Mouse (Mus musculus) retina, postnatal 7 days (tissue): ENCODE results near the gene Casc3.

Source experiments
- DNase-seq: peaks from one replicate; pipeline ENCODE4 v3.0.0-alpha.2; 2012; ENCODE audit warnings: low read depth, low spot score

Gene Casc3

DNA sequence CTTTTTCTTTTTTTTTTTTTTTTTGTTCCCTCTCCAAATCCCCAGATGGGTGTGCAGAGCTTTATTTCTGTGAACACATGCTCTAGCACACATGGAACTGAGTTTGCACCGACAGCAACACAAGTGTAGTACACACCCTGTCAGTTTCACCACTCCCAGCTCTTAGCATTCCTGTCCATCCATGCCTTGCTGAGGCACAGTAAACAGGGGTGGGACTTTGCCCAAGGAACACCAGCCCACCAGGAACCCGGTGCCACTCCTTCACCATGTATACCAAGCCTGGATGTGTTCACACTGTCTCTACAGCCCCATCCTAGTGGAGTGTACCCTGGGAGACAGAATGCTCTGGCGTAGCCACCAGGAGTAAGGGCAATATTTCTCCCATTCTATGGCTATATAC, 31.0 kb downstream of the Casc3 start:
- DNase-seq, result no peak

DNA sequence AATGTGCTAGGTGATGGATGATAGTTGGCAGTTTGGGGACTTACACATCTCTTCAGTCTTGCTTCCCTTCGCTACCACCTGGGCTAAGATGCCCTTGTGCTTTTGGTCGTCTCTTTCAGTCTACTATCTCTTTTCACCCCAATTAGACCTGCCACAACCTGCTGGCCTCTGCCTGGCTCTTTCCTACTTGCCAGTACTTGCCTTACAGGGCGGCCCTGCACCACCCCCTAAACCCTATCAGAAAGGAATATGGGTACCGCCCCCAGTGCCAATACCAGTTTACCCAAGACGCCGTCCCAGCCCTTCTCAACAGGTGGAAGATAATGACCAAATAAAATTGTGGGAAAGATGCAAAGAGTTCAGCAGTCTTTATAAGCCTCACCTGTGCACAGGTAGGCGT, 31.4 kb downstream of the Casc3 start:
- no peak for DNase-seq

DNA sequence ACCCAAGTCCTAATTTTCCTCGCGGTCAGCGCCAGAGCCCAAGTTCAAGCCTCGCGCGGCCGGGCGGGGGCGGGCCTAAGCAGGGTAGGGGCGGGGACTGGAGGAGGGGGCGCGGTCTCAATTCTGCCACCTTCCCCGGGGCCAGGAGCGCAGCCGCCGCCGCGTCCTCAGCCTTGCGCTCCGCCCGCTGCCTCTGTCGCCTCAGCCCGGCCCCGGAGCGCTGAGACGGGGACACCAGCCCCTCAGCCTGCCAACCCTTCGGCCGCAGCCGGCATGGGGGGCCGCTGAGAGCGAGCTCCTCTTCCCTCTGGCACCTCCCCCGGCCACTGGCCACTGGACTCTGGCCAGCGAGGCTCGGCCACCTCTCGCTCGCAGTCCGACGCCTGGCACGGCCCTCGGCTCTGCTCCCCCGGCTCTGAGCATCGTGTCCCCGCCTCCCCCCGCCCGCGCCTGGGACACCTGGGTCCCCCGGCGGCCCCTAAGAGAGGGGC, 32.0 kb downstream of the Casc3 start, which contains the start of gene Rapgefl1:
TSS of gene Rapgefl1 (plus strand) at position 135 of the 491 bp plus-strand sequence.
- peak; percentile 55 for DNase-seq

DNA sequence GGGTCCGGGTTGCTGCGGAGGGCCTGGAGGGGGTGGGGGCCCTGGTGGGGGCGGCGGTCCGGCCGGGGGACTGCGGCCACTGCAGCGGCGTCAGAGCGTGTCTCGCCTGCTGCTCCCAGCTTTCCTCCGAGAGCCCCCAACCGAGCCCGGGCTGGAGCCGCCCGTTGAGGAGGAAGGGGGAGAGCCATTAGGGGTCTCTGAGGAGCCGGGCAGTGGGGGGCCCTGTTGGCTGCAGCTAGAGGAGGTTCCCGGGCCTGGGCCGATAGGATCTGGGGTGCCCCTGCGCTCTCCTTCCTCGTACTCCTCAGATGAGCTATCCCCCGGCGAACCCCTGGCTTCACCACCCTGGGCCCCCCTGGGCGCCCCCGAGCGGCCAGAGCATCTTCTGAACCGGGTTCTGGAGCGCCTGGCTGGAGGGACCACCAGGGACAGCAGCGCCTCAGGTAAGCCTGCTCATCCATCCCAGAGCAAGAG, 32.6 kb downstream of the Casc3 start:
- no peak for DNase-seq

GRCm38 (mm10) chr11:98837917-98838316, 33.2 kb downstream of the Casc3 start:
- no peak for DNase-seq

GRCm38 (mm10) chr11:98838512-98838911, 33.8 kb downstream of the Casc3 start:
- no peak for DNase-seq

- DNase-seq, result no peak
Observed at GRCm38 (mm10) chr11:98839402-98839801, 34.7 kb downstream of the Casc3 start.

GRCm38 (mm10) chr11:98839897-98840296, 35.2 kb downstream of the Casc3 start:
- DNase-seq, result no peak

GRCm38 (mm10) chr11:98846016-98846415, 41.3 kb downstream of the Casc3 start:
- no peak for DNase-seq

GRCm38 (mm10) chr11:98846865-98847604, 42.3 kb downstream of the Casc3 start:
- no peak for DNase-seq

DNA sequence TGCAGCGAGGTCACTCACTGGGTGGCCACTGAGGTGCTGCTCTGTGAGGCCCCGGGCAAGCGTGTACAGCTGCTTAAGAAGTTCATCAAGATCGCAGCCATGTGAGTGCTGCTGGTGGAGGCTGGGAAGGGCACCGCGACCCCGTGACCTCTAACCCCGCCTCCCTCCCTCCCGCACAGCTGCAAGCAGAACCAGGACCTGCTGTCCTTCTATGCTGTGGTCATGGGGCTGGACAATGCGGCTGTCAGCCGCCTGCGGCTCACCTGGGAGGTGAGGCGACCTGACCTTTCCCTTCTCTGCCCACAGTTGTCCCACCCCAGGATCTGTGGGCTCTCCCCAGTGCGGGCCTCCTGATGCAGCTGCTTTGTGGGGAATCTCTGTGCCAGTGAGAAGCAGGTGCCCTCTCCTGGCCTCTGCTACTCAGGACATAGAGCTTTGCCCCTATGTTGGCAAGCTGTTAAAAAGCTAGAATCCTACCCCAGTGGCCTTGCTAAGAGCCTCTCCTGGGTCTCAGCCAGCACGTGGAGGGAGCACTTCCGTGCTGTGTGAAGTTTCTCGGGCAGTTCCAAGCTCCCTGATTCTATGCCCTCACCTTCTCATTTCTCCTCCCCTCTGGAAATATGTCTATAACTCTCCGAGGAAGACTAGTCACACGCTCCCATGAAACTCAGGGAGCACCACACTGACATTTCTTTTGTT, 44.6 kb downstream of the Casc3 start:
- DNase-seq, result no peak

GRCm38 (mm10) chr11:98850100-98851093, 45.7 kb downstream of the Casc3 start:
- DNase-seq, result peak; percentile 43

DNA sequence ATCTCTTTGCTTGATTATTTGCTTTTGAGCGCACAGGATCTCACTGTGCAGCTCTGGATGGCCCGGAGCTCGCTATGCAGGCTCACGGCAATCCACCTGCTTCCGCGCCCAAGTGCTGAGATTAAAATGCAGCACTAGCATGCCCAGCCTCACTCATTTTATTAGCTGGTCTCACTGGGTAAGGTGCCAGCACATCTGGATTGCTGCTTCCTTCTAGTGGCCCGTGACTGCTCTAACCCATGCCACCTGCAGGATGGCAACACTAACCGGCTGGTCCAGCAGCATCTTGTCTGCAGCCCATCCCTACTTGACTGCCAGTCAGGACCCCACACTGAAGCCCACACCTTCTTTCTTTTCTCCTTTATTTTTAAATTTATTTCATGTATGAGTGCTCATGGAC, 49.4 kb downstream of the Casc3 start:
- DNase-seq, result no peak

DNA sequence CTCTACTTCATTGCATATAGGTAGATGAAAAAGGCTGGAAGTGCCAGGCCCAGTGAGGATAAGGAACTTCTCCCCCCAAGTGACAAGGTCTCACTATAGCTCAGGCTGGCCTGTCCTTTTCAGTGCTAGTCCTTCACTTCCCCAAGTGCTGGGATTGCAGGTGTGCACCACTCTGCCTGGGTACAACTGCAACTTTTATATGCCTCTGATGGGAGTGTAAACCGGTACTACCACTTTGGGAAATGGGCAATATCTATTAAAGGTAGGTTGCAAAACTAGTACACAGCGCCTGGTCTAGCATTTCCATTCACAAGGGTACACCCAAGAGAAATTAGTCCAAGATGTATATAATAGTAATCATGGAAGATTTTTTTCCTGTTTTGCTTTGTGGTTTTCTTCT, 50.0 kb downstream of the Casc3 start:
- DNase-seq, result no peak

DNA sequence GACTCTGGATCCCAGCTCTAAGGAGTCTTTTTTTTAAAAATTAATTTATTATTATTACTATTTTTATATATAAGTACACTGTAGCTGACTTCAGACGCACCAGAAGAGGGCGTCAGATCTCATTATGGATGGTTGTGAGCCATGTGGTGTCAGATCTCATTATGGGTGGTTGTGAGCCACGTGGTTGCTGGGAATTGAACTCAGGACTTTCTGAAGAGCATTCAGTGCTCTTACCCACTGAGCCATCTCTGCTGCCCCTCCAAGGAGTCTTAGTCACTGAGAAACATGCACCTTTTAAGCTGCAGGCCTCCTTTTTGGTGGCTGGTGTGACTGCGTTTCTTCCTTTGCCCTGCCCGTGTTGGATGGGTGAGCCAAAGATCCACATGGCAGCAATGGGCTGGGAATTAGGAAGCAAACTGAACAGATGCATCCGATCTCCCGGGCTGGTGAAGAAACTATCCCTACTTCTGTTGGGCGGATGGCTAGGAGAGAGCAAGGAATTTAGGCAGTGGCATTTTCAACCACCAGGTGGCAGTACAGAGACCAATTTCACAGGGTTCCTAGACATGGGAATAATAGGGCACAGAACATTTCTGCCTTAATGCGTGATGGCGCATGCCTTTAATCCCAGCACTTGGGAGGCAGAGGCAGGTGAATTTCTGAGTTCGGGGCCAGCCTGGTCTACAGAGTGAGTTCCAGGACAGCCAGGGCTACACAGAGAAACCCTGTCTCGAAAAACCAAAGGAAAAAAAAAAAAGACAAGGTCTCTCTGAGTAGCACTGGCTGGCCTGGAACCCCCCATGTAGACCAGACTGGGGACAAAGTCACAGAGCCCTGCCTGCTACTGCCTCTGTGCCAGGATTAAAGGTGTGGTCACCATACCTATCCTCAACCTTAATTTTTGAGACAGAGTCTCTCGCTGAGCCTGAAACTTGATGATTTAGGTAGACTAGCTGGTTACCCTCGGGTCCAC, 54.3 kb downstream of the Casc3 start:
- peak; percentile 77 for DNase-seq

DNA sequence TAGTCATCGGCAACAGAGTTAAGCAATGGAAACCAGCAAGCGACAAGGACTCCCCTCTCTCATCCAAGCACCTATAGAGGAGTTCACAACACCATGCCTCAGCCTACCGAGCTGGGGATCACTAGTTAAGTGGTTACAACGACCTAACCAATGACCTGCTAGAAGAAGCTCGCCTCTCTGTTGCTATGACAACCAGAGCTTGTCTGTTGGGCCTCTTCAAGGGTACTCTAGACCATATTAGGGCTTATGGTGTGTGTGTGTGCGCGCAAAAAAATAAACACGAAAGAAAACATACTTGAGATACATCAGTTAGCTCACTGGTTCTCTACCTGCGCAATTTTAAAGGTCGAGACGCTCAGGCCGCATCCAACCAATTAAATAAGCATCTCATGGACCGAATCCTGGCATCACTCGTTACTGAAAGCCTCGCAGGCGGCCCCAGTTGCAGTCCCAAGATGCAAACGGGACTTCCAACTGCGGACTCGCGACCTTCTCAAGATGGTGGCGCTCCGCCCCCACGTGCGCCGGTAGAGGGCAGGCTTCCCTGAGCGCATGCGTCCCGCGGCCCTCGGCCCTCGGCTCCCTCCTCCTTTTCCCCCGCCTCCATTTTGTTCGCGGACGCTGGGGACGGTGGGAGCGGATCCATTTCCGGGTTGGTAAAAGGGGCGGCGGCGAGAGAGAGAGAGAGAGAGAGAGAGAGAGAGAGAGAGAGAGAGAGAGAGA, 58.5 kb downstream of the Casc3 start, which contains the start of gene Wipf2:
TSS of gene Wipf2 (plus strand) at position 611 of the 723 bp plus-strand sequence.
- peak; percentile 96 for DNase-seq

- DNase-seq, result no peak
Observed at GRCm38 (mm10) chr11:98863751-98864429, 59.2 kb downstream of the Casc3 start.

DNA sequence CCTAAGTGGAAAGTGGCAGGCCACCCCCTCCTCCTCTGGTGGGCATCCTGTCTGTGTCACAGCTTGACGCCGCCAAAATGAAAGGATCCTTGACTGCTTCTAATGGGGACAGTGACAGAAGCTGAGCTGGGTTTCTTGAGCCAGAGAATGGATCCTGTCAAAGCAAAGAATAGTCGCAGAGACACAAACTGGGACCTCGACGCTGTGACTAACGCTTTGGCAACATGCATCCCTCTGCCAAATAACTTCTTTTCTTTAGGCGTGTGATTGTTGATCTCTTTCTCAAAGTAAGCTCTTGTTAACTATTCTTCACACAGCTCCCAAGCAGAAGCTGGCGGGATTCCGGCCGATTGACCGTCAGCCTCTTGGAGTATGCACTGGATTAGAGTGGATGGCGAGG, 62.6 kb downstream of the Casc3 start:
- DNase-seq, result no peak

GRCm38 (mm10) chr11:98869906-98870305, 65.2 kb downstream of the Casc3 start:
- DNase-seq, result no peak
